ENCODE assay signal across 8 mouse cellular contexts in the genomic region with DNA sequence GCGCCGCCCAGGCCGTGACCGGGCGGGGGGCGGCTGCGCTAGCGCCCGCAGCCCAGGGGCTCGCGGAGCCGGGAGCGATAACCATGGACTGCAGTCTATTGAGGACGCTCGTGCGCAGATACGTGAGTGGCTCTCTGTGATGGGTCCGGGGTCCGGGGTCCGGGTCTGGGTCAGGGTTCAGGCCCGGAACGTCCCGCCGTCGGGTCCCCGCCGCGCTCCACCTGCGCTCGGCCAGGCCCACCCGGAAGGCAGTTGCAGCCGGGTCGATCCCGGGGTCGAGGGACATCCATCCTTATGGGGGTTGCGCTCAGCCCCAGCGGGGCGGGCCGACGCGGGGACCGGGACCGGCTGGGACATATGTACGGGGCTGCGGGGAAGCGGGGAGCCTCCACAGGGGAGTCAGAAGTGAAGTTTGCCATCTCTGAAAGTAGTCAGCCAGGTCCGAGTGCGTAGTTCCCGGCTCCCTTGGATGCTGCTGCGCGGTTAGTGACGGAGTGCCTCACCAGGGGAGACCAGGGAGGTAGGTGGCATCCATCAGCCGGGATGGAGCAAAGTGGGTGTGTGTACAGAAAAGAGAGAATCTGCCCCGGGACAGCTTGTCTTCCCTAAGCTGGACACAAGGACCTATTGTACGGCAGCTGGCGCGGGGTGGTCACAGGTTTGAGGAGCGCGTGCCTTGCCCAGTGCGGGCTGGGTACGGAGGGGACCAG. TPM values are rescaled to one million over a fixed set of nuclear protein-coding genes. Genes with fewer than 3 reads are reported as not detected.
DNase-seq lines count a peak whose midpoint lies in the region; ATAC-seq and TF ChIP-seq lines count a peak whose summit lies in the region.

No protein-coding gene starts in this region.

- H3K4me1 ChIP-seq in forebrain, postnatal 0 days (ENCODE audit: insufficient read depth), result 0 out of 2 replicates have a peak, but pooled peaks cover 9% of the 10 kb centered on the region
- peaks cover 26% of the 10 kb centered on the region for H3K4me1 ChIP-seq in kidney, embryonic 15.5 days
- H3K4me1 ChIP-seq in lung, embryonic 16.5 days (replicated peaks; ENCODE audit: control insufficient read depth, insufficient read depth, low read length), result peaks cover 7% of the 10 kb centered on the region

- DNase-seq in ovary, postnatal 36 days (ENCODE audit: low spot score), result peak; percentile 29
- no peak for DNase-seq in ovary, postnatal 10 days (ENCODE audit: low spot score)
- DNase-seq in cerebellum, adult 11-12 months, result peak; percentile 57
- DNase-seq in forebrain, postnatal 0 days, result peak; percentile 33
- peak; percentile 34 for DNase-seq in right cerebral cortex, postnatal 14 days
- no peak for DNase-seq in urinary bladder, postnatal 14 days (ENCODE audit: low spot score)

- peak overlapping the region; percentile 98 for H3K4me3 ChIP-seq in forebrain, postnatal 0 days (ENCODE audit: low read depth, low read length)
- peak overlapping the region; percentile 90 for H3K4me3 ChIP-seq in kidney, embryonic 15.5 days (replicated peaks)
- H3K4me3 ChIP-seq in lung, embryonic 16.5 days (ENCODE audit: low read length), result peak overlapping the region; percentile 93

- H3K9me3 ChIP-seq in forebrain, postnatal 0 days (ENCODE audit: low read length), result no peaks in the 10 kb centered on the region
- no peaks in the 10 kb centered on the region for H3K9me3 ChIP-seq in kidney, embryonic 15.5 days (replicated peaks)
- H3K9me3 ChIP-seq in lung, embryonic 16.5 days (ENCODE audit: control insufficient read depth, low read length), result no peaks in the 10 kb centered on the region

- H3K27ac ChIP-seq in forebrain, postnatal 0 days (ENCODE audit: low read depth, low read length), result peak overlapping the region; percentile 73
- H3K27ac ChIP-seq in kidney, embryonic 15.5 days, result peak overlapping the region; percentile 81
- H3K27ac ChIP-seq in lung, embryonic 16.5 days (ENCODE audit: low read length), result peak overlapping the region; percentile 73

- 2% methylated on average over 49 of the region's 61 CpGs for WGBS in forebrain, postnatal 0 days
- 2% methylated on average over 61 of the region's 61 CpGs for WGBS in kidney, embryonic 15.5 days
- under 1% methylated on average over 56 of the region's 61 CpGs for WGBS in lung, embryonic 16.5 days

- H3K4me2 ChIP-seq in forebrain, postnatal 0 days (ENCODE audit: low read depth), result peak overlapping the region; percentile 90
- peak overlapping the region; percentile 89 for H3K4me2 ChIP-seq in kidney, embryonic 15.5 days
- H3K4me2 ChIP-seq in lung, embryonic 16.5 days (ENCODE audit: low read depth, low read length), result peak overlapping the region; percentile 70

- ATAC-seq in forebrain, postnatal 0 days, result peak; percentile 60
- ATAC-seq in kidney, embryonic 15.5 days (replicated peaks; ENCODE audit: low FRiP score), result peak; percentile 50
- peak; percentile 33 for ATAC-seq in lung, embryonic 16.5 days (ENCODE audit: low read depth)

- H3K9ac ChIP-seq in forebrain, postnatal 0 days, result peak overlapping the region; percentile 87
- peak overlapping the region; percentile 90 for H3K9ac ChIP-seq in kidney, embryonic 15.5 days
- H3K9ac ChIP-seq in lung, embryonic 16.5 days (ENCODE audit: low read length), result peak overlapping the region; percentile 92

- TF ChIP-seq CTCF in forebrain, postnatal 0 days (IDR thresholded peaks at IDR 0.05; ENCODE audit: low read depth), result no peak

- H3K27me3 ChIP-seq in forebrain, postnatal 0 days (ENCODE audit: insufficient read depth, low read length), result no peaks in the 10 kb centered on the region
- no peaks in the 10 kb centered on the region for H3K27me3 ChIP-seq in kidney, embryonic 15.5 days
- H3K27me3 ChIP-seq in lung, embryonic 16.5 days (ENCODE audit: control insufficient read depth, insufficient read depth, low read depth, low read length), result no peaks in the 10 kb centered on the region

- no peaks in the 10 kb centered on the region for H3K36me3 ChIP-seq in forebrain, postnatal 0 days (ENCODE audit: insufficient read depth)
- peaks cover 6% of the 10 kb centered on the region for H3K36me3 ChIP-seq in kidney, embryonic 15.5 days
- no peaks in the 10 kb centered on the region for H3K36me3 ChIP-seq in lung, embryonic 16.5 days (ENCODE audit: control insufficient read depth, insufficient read depth, low read length)

RNA-seq across cellular contexts. Expression of gene Atp11a, which starts 0.6 kb away (rescaled TPM):
- 26.1 and 36.1 TPM in 2 replicates for total RNA-seq in forebrain, postnatal 0 days (2014; rRNA removed)
- polyA plus RNA-seq in forebrain, postnatal 0 days (2015; fragmentation: Nextera tagmentation; extraction: Ambion mirVana), result 7.2 and 10.5 TPM in 2 replicates
- polyA plus RNA-seq in kidney, embryonic 15.5 days (2015; fragmentation: Nextera tagmentation; extraction: Ambion mirVana), result 14.6 and 17.0 TPM in 2 replicates
- 15.7 and 19.3 TPM in 2 replicates for polyA plus RNA-seq in lung, embryonic 16.5 days (2015; fragmentation: Nextera tagmentation; extraction: Ambion mirVana)

Comparison
In these comparisons a context has a peak if more than half of its experiments do, and no peak if none do; other contexts are left out.
1. DNase-seq: peak in ovary, postnatal 36 days (single experiment), cerebellum, adult 11-12 months (single experiment), forebrain, postnatal 0 days (single experiment) and right cerebral cortex, postnatal 14 days (single experiment); none in ovary, postnatal 10 days (single experiment) and urinary bladder, postnatal 14 days (single experiment).
2. Peak in every context shown above with its lines, with median percentiles within 50 percentile points of each other: ATAC-seq, H3K27ac ChIP-seq, H3K4me2 ChIP-seq, H3K4me3 ChIP-seq and H3K9ac ChIP-seq.